Mouse (Mus musculus) limb, embryonic 11.5 days (tissue): ENCODE measurements around the gene 1700030J22Rik. TPM values are rescaled to one million over a fixed set of nuclear protein-coding genes. Genes with fewer than 3 reads are reported as not detected.

Experiments
- ATAC-seq: fragments of 200-750 bp; cut with Nextera tagmentation; 2 replicates; pipeline ENCODE4 v1.8.0; 2017; ENCODE audit warnings: low read depth; ENCODE audit not compliant: insufficient number of reproducible peaks, low FRiP score, low TSS enrichment
- DNase-seq: peaks from one replicate; pipeline ENCODE4 v3.0.0-alpha.2; 2015; ENCODE audit warnings: low spot score
- H3K27ac ChIP-seq: fragments of 300-500 bp; sonication (generic); replicated peaks from 2 replicates; pipeline ENCODE4 v1.5.1; 2014; ENCODE audit warnings: low read depth, mild to moderate bottlenecking, low read length
- H3K27me3 ChIP-seq: fragments of 300-500 bp; sonication (generic); 2 replicates; pipeline ENCODE4 v1.6.1; 2014; ENCODE audit warnings: mild to moderate bottlenecking, low read length, mixed read lengths; ENCODE audit not compliant: control insufficient read depth, insufficient read depth
- H3K36me3 ChIP-seq: fragments of 300-500 bp; sonication (generic); 2 replicates; pipeline ENCODE4 v1.6.1; 2014; ENCODE audit warnings: mild to moderate bottlenecking, low read length, moderate library complexity, mixed read lengths; ENCODE audit not compliant: control insufficient read depth, insufficient read depth
- H3K4me1 ChIP-seq: fragments of 300-500 bp; sonication (generic); 2 replicates; pipeline ENCODE4 v1.6.1; 2014; ENCODE audit warnings: low read length, mixed read lengths; ENCODE audit not compliant: control insufficient read depth, insufficient read depth
- H3K4me2 ChIP-seq: fragments of 300-500 bp; sonication (generic); 2 replicates; pipeline ENCODE4 v1.6.1; 2014; ENCODE audit warnings: low read depth, mild to moderate bottlenecking, moderate library complexity; ENCODE audit not compliant: severe bottlenecking
- H3K4me3 ChIP-seq: fragments of 300-500 bp; sonication (generic); 2 replicates; pipeline ENCODE4 v1.5.1; 2014; ENCODE audit warnings: low read depth, low read length
- H3K9ac ChIP-seq: fragments of 300-500 bp; sonication (generic); 2 replicates; pipeline ENCODE4 v1.6.1; 2014; ENCODE audit warnings: mild to moderate bottlenecking, low read length
- H3K9me3 ChIP-seq: fragments of 300-500 bp; sonication (generic); 2 replicates; pipeline ENCODE4 v1.6.1; 2016; ENCODE audit warnings: low read length; ENCODE audit not compliant: control insufficient read depth
- WGBS: fragments of 180-500 bp; shearing (Covaris S2); extraction: QIAGEN DNeasy Blood & Tissue Kit; methylation state at CpG from one replicate; pipeline ENCODE4 v1.1.7; 2014; 5-methylcytosine and 5-hydroxymethylcytosine counted together
- polyA plus RNA-seq: library from polyadenylated mRNA; unstranded; fragments of >200 nt; fragmentation: Nextera tagmentation; extraction: Ambion mirVana; gene quantifications from 2 replicates; pipeline ENCODE4 v1.2.1, GENCODE M21; 2014

Gene 1700030J22Rik
- polyA plus RNA-seq, 1 experiment from 2014 or later: 2.1 TPM

DNA sequence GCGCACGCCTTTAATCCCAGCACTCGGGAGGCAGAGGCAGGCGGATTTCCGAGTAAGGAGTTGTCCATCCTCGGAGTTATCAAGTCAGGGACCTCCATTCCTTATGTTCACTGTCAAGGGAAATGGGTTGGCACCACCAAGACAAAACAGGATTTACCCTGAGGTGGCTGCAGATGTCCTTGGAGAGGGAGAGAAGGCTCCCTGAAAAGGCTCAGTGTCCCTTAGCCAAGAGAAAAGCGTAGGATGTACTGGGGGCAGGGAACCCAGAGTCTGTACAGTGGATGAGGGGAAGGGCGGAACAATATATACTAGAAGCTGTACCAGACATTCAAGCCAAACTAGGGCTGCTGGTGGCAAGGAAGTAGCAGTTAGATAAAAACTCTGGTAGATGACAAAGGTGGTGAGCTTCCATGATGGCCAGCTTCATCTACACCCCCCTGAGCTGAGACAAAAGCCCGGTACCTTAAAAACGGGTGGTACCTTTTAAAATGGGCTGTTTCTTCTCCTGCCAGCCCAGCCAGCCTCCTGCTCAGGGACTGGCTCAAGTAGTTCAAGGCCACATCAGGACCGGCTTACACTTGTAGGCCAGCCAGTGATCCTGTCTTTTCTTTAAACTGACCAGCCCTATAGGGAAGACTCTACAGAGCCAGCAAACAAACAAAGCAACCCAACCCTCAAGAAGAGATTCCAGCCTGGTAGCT is 15.4 kb upstream of the 1700030J22Rik start:
- no peak for DNase-seq
- no peak overlapping the region; the same call in 1 of the 2 replicates for H3K27ac ChIP-seq
- peak overlapping the region; percentile 53 for H3K4me3 ChIP-seq
- no peaks in the 10 kb centered on the region for H3K9me3 ChIP-seq
- H3K9ac ChIP-seq: no peak overlapping the region
- WGBS: 62% methylated on average over 11 of the region's 11 CpGs
- H3K27me3 ChIP-seq: no peaks in the 10 kb centered on the region
- H3K36me3 ChIP-seq: no peaks in the 10 kb centered on the region
- ATAC-seq: no peak
- H3K4me2 ChIP-seq: peak overlapping the region; percentile 53; the same call in 1 of the 2 replicates
- H3K4me1 ChIP-seq: peaks cover 7% of the 10 kb centered on the region; the same call in 1 of the 2 replicates

DNA sequence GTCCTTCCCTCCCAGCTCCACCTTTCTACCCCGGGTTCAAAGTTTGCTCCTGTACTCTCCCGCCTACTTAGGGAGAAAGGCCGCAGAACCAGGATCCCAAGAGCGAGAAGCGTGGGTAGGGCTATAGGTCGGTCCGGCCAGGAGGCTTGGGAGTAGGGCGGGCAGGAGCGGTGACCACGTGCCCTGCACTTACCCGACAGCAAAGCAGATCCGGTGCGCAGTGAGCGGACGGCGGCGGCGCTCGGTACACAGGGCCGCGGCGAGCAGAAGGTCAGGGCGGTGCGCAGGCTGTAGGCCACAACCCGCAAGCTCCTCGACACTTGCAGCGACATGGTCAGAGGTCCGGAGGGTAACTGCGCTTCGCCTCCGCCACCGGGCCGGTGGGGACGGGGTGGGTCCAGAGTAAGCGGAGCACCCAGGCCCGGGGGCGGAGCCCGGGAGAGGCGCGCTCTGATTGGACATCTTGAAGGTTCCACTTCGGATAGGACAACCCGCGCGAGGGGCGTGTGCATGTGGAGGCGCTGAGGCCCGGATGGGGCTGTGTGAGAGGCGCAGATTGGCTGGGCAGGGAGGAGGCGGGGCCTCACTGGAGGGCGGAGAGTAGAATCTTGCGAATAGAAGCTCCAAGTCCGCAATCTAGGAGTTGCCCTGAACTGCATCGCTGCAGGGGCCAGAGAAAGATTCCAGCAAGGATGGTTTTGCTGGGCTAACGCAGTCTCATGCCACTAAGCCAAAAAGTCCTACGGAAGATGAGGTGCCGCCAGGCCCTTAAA is 14.5 kb upstream of the 1700030J22Rik start, which contains the start of gene Gcsh:
TSS of gene Gcsh (minus strand) at position 443 of the 773 bp plus-strand sequence.
- DNase-seq: peak; percentile 99
- peak within 1 kb of the TSS; percentile 63 for H3K9ac ChIP-seq
- ATAC-seq: peak; percentile 100
- H3K27ac ChIP-seq: no peak within 1 kb of the TSS; the same call in 1 of the 2 replicates
- H3K36me3 ChIP-seq: no peaks in the 10 kb centered on the region
- peak within 1 kb of the TSS; percentile 68 for H3K4me2 ChIP-seq
- H3K27me3 ChIP-seq: no peaks in the 10 kb centered on the region
- peaks cover 7% of the 10 kb centered on the region; the same call in 1 of the 2 replicates for H3K4me1 ChIP-seq
- H3K9me3 ChIP-seq: no peaks in the 10 kb centered on the region
- H3K4me3 ChIP-seq: peak within 1 kb of the TSS; percentile 53
- under 1% methylated on average over 56 of the region's 56 CpGs for WGBS

DNA sequence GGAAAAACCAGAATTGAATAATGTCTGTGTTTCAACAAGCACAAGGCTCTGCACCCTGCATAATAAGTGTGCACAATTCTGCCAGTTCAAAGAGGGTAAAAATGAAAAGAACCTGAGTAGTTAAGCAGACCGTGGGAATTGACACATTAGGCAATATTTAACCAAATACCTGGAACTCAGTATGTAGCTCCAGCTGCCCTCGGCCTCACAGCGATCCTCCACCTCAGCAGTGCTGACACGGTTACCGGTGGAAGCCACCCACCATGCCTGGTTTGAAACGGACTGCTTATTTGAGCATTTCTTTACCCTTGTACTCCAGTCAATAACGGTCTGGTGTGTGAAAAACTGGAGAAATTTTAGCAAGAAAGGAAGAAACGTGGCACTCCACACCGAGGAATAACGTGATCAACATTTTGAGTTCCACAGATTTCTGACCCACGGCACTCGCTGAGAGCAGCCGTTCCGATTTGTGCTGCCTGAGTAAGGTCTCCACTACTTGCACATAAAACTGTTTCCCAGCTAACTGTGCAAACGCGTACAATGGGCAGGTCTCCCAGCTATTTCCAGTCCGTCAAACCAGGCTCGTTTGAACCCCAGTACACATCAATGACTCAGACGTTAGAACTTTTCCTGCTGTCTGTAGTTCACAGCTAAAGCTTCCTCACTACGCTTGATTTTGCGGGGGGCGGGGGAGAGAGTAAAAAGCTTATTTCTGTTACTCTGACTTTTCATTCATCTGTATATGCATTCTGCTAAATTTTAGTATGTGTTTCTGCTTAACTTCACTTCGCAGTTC is 13.6 kb upstream of the 1700030J22Rik start:
- Histone ChIP-seq H3K36me3 (no peaks in the 10 kb centered on the region), H3K9ac (peak overlapping the region; percentile 63), H3K4me3 (peak overlapping the region; percentile 53), H3K27me3 (no peaks in the 10 kb centered on the region), H3K9me3 (no peaks in the 10 kb centered on the region), H3K27ac (no peak overlapping the region), H3K4me1 (peaks cover 7% of the 10 kb centered on the region; the same call in 1 of the 2 replicates), H3K4me2 (peak overlapping the region; percentile 68)
- DNase-seq (peak; percentile 38), ATAC-seq (no peak)
- WGBS: 17% methylated on average over 23 of the region's 23 CpGs

- no peaks in the 10 kb centered on the region; the same call in 1 of the 2 replicates for H3K36me3 ChIP-seq
- H3K4me2 ChIP-seq: no peak overlapping the region
- ATAC-seq: no peak
- no peak overlapping the region for H3K9ac ChIP-seq
- peaks cover 7% of the 10 kb centered on the region; the same call in 1 of the 2 replicates for H3K4me1 ChIP-seq
- no peaks in the 10 kb centered on the region for H3K27me3 ChIP-seq
- no peak overlapping the region for H3K4me3 ChIP-seq
- no peak for DNase-seq
- H3K27ac ChIP-seq: no peak overlapping the region
- WGBS: 89% methylated on average over 8 of the region's 8 CpGs
- no peaks in the 10 kb centered on the region for H3K9me3 ChIP-seq
Measured at GRCm38 (mm10) chr8:116991241-116991640, 12.5 kb upstream of the 1700030J22Rik start.

DNA sequence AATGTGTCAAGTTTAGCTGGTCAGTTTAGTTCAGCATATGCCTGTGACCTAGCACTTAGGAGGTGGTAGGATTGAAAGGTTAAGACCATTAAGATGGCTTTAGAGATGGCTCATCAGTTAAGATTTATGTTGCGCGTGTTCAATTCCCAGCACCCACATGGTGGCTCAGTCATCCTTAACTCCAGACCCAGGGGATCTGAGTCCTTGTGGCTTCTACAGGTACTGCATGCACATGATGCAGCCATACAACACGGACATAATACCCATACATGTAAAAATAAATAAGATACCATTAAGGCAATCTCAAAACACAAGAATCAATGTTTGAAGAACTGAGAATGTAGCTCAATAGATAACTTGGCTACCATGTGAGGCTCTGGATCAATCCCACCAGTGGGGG is 11.1 kb upstream of the 1700030J22Rik start:
- Histone ChIP-seq H3K4me1 (peaks cover 7% of the 10 kb centered on the region; the same call in 1 of the 2 replicates), H3K27me3 (no peaks in the 10 kb centered on the region), H3K4me2 (no peak overlapping the region), H3K9ac (no peak overlapping the region), H3K9me3 (no peaks in the 10 kb centered on the region), H3K36me3 (peaks cover 6% of the 10 kb centered on the region; the same call in 1 of the 2 replicates), H3K4me3 (no peak overlapping the region), H3K27ac (no peak overlapping the region)
- DNase-seq (no peak), ATAC-seq (no peak)
- WGBS: 91% methylated on average over 3 of the region's 3 CpGs

DNA sequence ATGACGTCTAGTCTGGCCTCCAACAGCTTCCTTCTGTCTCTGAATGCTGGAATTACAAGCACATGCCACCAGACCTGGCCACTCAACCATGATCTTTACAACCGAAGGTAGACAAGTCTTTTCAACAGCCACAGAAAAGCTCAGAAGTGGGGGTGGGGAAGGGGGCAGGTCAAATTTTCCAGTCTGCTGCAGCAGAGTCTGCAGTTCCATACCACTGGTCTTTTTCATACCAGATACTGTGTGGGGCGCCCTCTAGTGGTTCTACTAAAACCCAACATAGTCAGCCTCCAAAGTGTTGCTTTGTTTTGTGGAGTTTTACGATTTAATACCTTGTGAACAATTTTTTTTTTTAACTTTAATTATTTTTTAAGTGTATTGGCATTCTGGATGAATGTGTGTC is 1.4 kb upstream of the 1700030J22Rik start:
- DNase-seq: peak; percentile 77
- WGBS: 25% methylated on average over 4 of the region's 4 CpGs

DNA sequence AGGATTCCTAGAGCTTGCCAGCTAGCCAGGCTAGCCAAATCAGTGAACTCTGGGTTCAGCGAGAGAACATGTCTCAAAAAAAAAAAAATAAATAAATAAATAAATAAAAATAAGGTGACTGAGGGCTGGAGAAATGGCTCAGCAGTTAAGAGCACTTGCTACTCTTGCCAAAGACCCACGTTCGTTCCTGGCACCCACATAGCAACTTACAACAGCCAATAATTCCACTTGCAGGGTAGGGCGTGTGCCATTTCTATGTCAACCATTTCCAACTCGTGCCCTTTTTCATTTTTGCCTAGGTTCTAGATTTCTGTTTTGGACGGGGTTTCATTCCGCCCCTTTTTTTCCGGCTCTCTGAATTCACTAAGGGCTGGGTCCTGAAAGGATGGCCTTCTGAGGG is 707 bp downstream of the 1700030J22Rik start:
- WGBS: 38% methylated on average over 8 of the region's 8 CpGs
- ATAC-seq (no peak), DNase-seq (no peak)
- Histone ChIP-seq H3K9me3 (no peaks in the 10 kb centered on the region), H3K27me3 (no peaks in the 10 kb centered on the region), H3K4me1 (no peaks in the 10 kb centered on the region), H3K4me3 (peak overlapping the region; percentile 53), H3K27ac (no peak overlapping the region), H3K9ac (no peak overlapping the region), H3K4me2 (peak overlapping the region; percentile 69), H3K36me3 (no peaks in the 10 kb centered on the region)

More for the DNA sequence above, 1.4 kb upstream of the 1700030J22Rik start:
- peaks cover 3% of the 10 kb centered on the region; the same call in 1 of the 2 replicates for H3K36me3 ChIP-seq
- no peaks in the 10 kb centered on the region for H3K9me3 ChIP-seq
- ATAC-seq: no peak
- no peaks in the 10 kb centered on the region for H3K27me3 ChIP-seq
- no peak overlapping the region for H3K4me3 ChIP-seq
- no peak overlapping the region for H3K27ac ChIP-seq
- H3K4me2 ChIP-seq: no peak overlapping the region
- no peaks in the 10 kb centered on the region for H3K4me1 ChIP-seq
- no peak overlapping the region for H3K9ac ChIP-seq

GRCm38 (mm10) chr8:116975606-116976005 is 3.2 kb downstream of the 1700030J22Rik start:
- H3K9ac ChIP-seq: no peak overlapping the region
- no peaks in the 10 kb centered on the region for H3K9me3 ChIP-seq
- H3K4me2 ChIP-seq: no peak overlapping the region
- no peak for ATAC-seq
- no peaks in the 10 kb centered on the region for H3K27me3 ChIP-seq
- no peaks in the 10 kb centered on the region for H3K36me3 ChIP-seq
- H3K4me1 ChIP-seq: no peaks in the 10 kb centered on the region
- no peak for DNase-seq
- H3K27ac ChIP-seq: no peak overlapping the region
- H3K4me3 ChIP-seq: no peak overlapping the region
- WGBS: 60% methylated on average over 5 of the region's 5 CpGs
